Comparison of ENCODE assay signal across 8 mouse cellular contexts in genomic region chr7:63939397-63939951, GRCm38 (mm10). TPM values are rescaled to one million over a fixed set of nuclear protein-coding genes. Genes with fewer than 3 reads are reported as not detected.
DNase-seq lines count a peak whose midpoint lies in the region; ATAC-seq and TF ChIP-seq lines count a peak whose summit lies in the region.

No protein-coding gene starts in this region.

- peaks cover 22% of the 10 kb centered on the region for H3K4me1 ChIP-seq in hindbrain, postnatal 0 days (ENCODE audit: insufficient read depth, low read length)
- peaks cover 69% of the 10 kb centered on the region for H3K4me1 ChIP-seq in liver, embryonic 13.5 days (replicated peaks)

- peak; percentile 79 to 86 for DNase-seq in spleen, adult 18-20 months
- DNase-seq in spleen, adult 12 weeks (ENCODE audit: low spot score) = no peak
- DNase-seq in cerebellum, postnatal 10 days = peak; percentile 88
- DNase-seq in gastrocnemius, adult 2 months = peak; percentile 92
- DNase-seq in hindbrain, postnatal 0 days (ENCODE audit: low spot score) = peak; percentile 68
- peak; percentile 75 for DNase-seq in liver, embryonic 13.5 days
- DNase-seq in naive thymus-derived CD4-positive, alpha-beta T cell, adult 2 months (ENCODE audit: low read depth) = peak; percentile 89
- DNase-seq in thymus, postnatal 36 days = peak; percentile 92 to 97

- H3K4me3 ChIP-seq in gastrocnemius, adult 2 months = peak overlapping the region; percentile 95
- H3K4me3 ChIP-seq in hindbrain, postnatal 0 days (ENCODE audit: low read length) = peak overlapping the region; percentile 73
- peak overlapping the region; percentile 89 for H3K4me3 ChIP-seq in liver, embryonic 13.5 days (replicated peaks)

- peak overlapping the region; percentile 100 for H3K27ac ChIP-seq in gastrocnemius, adult 2 months
- H3K27ac ChIP-seq in hindbrain, postnatal 0 days = peak overlapping the region; percentile 96
- H3K27ac ChIP-seq in liver, embryonic 13.5 days = peak overlapping the region; percentile 95

- ATAC-seq in hindbrain, postnatal 0 days = peak; percentile 44
- ATAC-seq in liver, embryonic 13.5 days (ENCODE audit: low read depth) = peak; percentile 61

- peak; percentile 53 for TF ChIP-seq CTCF in gastrocnemius, adult 2 months (IDR thresholded peaks at IDR 0.05)
- TF ChIP-seq CTCF in hindbrain, postnatal 0 days (IDR thresholded peaks at IDR 0.05; ENCODE audit: low read depth) = peak; percentile 39

- H3K9me3 ChIP-seq in hindbrain, postnatal 0 days (ENCODE audit: low read length) = no peaks in the 10 kb centered on the region
- no peaks in the 10 kb centered on the region for H3K9me3 ChIP-seq in liver, embryonic 13.5 days (replicated peaks)

- 0% methylated on average over 28 of the region's 39 CpGs for WGBS in hindbrain, postnatal 0 days
- WGBS in liver, embryonic 13.5 days (ENCODE audit: insufficient replicate concordance) = under 1% methylated on average over 39 of the region's 39 CpGs

- no peaks in the 10 kb centered on the region for H3K36me3 ChIP-seq in hindbrain, postnatal 0 days (ENCODE audit: insufficient read depth, low read length)
- no peaks in the 10 kb centered on the region for H3K36me3 ChIP-seq in liver, embryonic 13.5 days

- peak overlapping the region; percentile 78 for H3K9ac ChIP-seq in hindbrain, postnatal 0 days (replicated peaks; ENCODE audit: low read length)
- H3K9ac ChIP-seq in liver, embryonic 13.5 days = peak overlapping the region; percentile 87

- H3K27me3 ChIP-seq in hindbrain, postnatal 0 days (ENCODE audit: insufficient read depth, low read length) = no peaks in the 10 kb centered on the region
- H3K27me3 ChIP-seq in liver, embryonic 13.5 days = no peaks in the 10 kb centered on the region

- peak overlapping the region; percentile 90 for H3K4me2 ChIP-seq in hindbrain, postnatal 0 days (ENCODE audit: low read depth, low read length)
- peak overlapping the region; percentile 100 for H3K4me2 ChIP-seq in liver, embryonic 13.5 days

- intact Hi-C loops in gastrocnemius, adult 2 months (cut with DNase I) = loop anchor here (1.0 to 10.0 kb wide), 4 partner anchors 81 to 348 kb away; partner anchors contain the start of genes Mtmr10 and Trpm1

RNA-seq across cellular contexts. Expression of gene Klf13, which starts 0.8 kb away (rescaled TPM):
- 10 to 100 TPM; 56.6 to 59.6 TPM for total RNA-seq in gastrocnemius, adult 2 months (2021)
- 30.7 and 34.0 TPM in 2 replicates for total RNA-seq in hindbrain, postnatal 0 days (2014; rRNA removed)
- 26.9 and 28.0 TPM in 2 replicates for polyA plus RNA-seq in hindbrain, postnatal 0 days (2015; fragmentation: Nextera tagmentation; extraction: Ambion mirVana)
- polyA plus RNA-seq in liver, embryonic 13.5 days (2015; fragmentation: Nextera tagmentation; extraction: Ambion mirVana) = 13.6 and 14.1 TPM in 2 replicates

RNA-seq across cellular contexts. Expression of gene E030018B13Rik, which starts 22.8 kb away (rescaled TPM):
- total RNA-seq in gastrocnemius, adult 2 months (2021) = under 1 TPM in 1 of 2 experiments, not detected in 1; 0.22 TPM
- not detected in 2 replicates for total RNA-seq in hindbrain, postnatal 0 days (2014; rRNA removed)
- polyA plus RNA-seq in hindbrain, postnatal 0 days (2015; fragmentation: Nextera tagmentation; extraction: Ambion mirVana) = not detected in 2 replicates
- not detected in 2 replicates for polyA plus RNA-seq in liver, embryonic 13.5 days (2015; fragmentation: Nextera tagmentation; extraction: Ambion mirVana)
